Comparison of ENCODE assay signal across 9 mouse cellular contexts in the genomic region with DNA sequence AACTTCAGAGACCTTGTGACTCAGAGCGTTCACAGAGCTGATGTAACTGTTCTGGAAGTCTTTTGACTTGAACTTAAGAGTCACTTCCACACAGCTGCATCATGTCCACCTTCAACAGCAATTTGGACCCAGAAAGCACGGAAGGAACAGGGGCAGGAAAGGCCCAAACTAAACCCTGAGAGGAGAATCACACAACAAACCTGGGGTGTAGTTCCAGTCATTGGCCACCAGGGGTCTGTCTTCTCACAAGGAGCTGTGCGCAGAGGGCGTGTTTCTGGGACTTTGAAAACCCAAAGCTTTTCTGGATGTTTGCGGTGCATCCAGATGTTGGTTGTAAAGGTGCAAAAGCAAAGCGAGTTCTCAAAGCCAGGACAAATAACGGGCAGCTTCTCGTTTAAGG.
DNase-seq lines count a peak whose midpoint lies in the region; ATAC-seq and TF ChIP-seq lines count a peak whose summit lies in the region.
"Had no signal": no experiment of that assay in that cellular context is flagged by ENCODE, and none has a peak within 500 bp of the region (broad histone marks: within the 10 kb centered on the region; RNA-seq: fewer than 3 reads in every experiment).

No protein-coding gene starts in this region.

- no peak overlapping the region for H3K9ac ChIP-seq in forebrain, embryonic 15.5 days (replicated peaks)
- no peak overlapping the region for H3K9ac ChIP-seq in heart, postnatal 0 days (replicated peaks; ENCODE audit: low read depth, low read length)

- no peak for ATAC-seq in forebrain, embryonic 15.5 days (replicated peaks)
- peak; percentile 44; the same call in 1 of the 2 replicates for ATAC-seq in heart, postnatal 0 days (ENCODE audit: insufficient read depth, low read depth)

- no peak for TF ChIP-seq EP300 in heart, postnatal 0 days (IDR thresholded peaks at IDR 0.05; ENCODE audit: low read depth)

- DNase-seq in forebrain, embryonic 10.5 days (ENCODE audit: extremely low spot score, low spot score), result peak; percentile 55
- peak; percentile 67 for DNase-seq in adrenal gland, postnatal 10 days
- peak; percentile 50 for DNase-seq in embryo, embryonic 11.5 days (ENCODE audit: low read depth, low spot score)
- DNase-seq in heart, postnatal 0 days (ENCODE audit: low spot score), result peak; percentile 77
- peak; percentile 58 to 70 for DNase-seq in layer of hippocampus, postnatal 14 days (ENCODE audit: low spot score in 2 of 2)
- DNase-seq in lung, postnatal 25 days (ENCODE audit: low spot score), result peak; percentile 80
- peak; percentile 12 to 44 for DNase-seq in spleen, adult 18-20 months

- 22% methylated on average over 8 of the region's 8 CpGs for WGBS in forebrain, embryonic 10.5 days
- 15% methylated on average over 8 of the region's 8 CpGs for WGBS in forebrain, embryonic 15.5 days
- 16% methylated on average over 8 of the region's 8 CpGs for WGBS in heart, postnatal 0 days

- H3K27ac ChIP-seq in forebrain, embryonic 10.5 days, result no peak overlapping the region
- no peak overlapping the region for H3K27ac ChIP-seq in forebrain, embryonic 15.5 days (replicated peaks)
- no peak overlapping the region for H3K27ac ChIP-seq in heart, postnatal 0 days (ENCODE audit: low read depth)

- H3K4me1 ChIP-seq in forebrain, embryonic 10.5 days, result no peaks in the 10 kb centered on the region
- H3K4me1 ChIP-seq in forebrain, embryonic 15.5 days, result no peaks in the 10 kb centered on the region
- no peaks in the 10 kb centered on the region for H3K4me1 ChIP-seq in heart, postnatal 0 days (ENCODE audit: control insufficient read depth, insufficient read depth)

- peak; percentile 97 for TF ChIP-seq CTCF in heart, postnatal 0 days (IDR thresholded peaks at IDR 0.05; ENCODE audit: low read depth)

- no peak overlapping the region for H3K4me2 ChIP-seq in forebrain, embryonic 15.5 days (replicated peaks)
- H3K4me2 ChIP-seq in heart, postnatal 0 days (ENCODE audit: low read depth, low read length), result no peak overlapping the region

- H3K27me3 ChIP-seq in forebrain, embryonic 10.5 days (ENCODE audit: poor library complexity, severe bottlenecking), result no peaks in the 10 kb centered on the region
- H3K27me3 ChIP-seq in forebrain, embryonic 15.5 days, result no peaks in the 10 kb centered on the region
- H3K27me3 ChIP-seq in heart, postnatal 0 days (ENCODE audit: control insufficient read depth, insufficient read depth, low read length), result no peaks in the 10 kb centered on the region

- no peaks in the 10 kb centered on the region for H3K36me3 ChIP-seq in forebrain, embryonic 10.5 days (replicated peaks)
- H3K36me3 ChIP-seq in forebrain, embryonic 15.5 days, result no peaks in the 10 kb centered on the region
- H3K36me3 ChIP-seq in heart, postnatal 0 days (replicated peaks; ENCODE audit: control insufficient read depth, insufficient read depth, low read length), result no peaks in the 10 kb centered on the region

- H3K9me3 ChIP-seq in forebrain, embryonic 10.5 days, result no peaks in the 10 kb centered on the region
- H3K9me3 ChIP-seq in forebrain, embryonic 15.5 days, result no peaks in the 10 kb centered on the region
- H3K9me3 ChIP-seq in heart, postnatal 0 days (replicated peaks; ENCODE audit: control insufficient read depth, low read length), result peaks cover 5% of the 10 kb centered on the region; the same call in 1 of the 2 replicates

- H3K4me3 ChIP-seq in forebrain, embryonic 10.5 days, result no peak overlapping the region
- H3K4me3 ChIP-seq in forebrain, embryonic 15.5 days, result no peak overlapping the region
- no peak overlapping the region for H3K4me3 ChIP-seq in heart, postnatal 0 days (ENCODE audit: low read depth, low read length)
- H3K4me3 ChIP-seq: myocyte had no signal

Comparison
In these comparisons a context has a peak if more than half of its experiments do, and no peak if none do; other contexts are left out.
1. DNase-seq: peak in every context shown above with its lines; median percentile 80 in lung, postnatal 25 days; 77 in heart, postnatal 0 days; 67 in adrenal gland, postnatal 10 days; 64 in layer of hippocampus, postnatal 14 days; 55 in forebrain, embryonic 10.5 days; 50 in embryo, embryonic 11.5 days; 28 in spleen, adult 18-20 months.